Mouse (Mus musculus) urinary bladder, postnatal 4 days (tissue): Measurements from ENCODE around the gene Pcdh19.

Experiments
- DNase-seq, 2 experiments: peaks; one replicate each; pipeline ENCODE4 v3.0.0; 2021 to 2022; ENCODE audit warnings: low spot score in 2 of 2

Gene Pcdh19

DNA sequence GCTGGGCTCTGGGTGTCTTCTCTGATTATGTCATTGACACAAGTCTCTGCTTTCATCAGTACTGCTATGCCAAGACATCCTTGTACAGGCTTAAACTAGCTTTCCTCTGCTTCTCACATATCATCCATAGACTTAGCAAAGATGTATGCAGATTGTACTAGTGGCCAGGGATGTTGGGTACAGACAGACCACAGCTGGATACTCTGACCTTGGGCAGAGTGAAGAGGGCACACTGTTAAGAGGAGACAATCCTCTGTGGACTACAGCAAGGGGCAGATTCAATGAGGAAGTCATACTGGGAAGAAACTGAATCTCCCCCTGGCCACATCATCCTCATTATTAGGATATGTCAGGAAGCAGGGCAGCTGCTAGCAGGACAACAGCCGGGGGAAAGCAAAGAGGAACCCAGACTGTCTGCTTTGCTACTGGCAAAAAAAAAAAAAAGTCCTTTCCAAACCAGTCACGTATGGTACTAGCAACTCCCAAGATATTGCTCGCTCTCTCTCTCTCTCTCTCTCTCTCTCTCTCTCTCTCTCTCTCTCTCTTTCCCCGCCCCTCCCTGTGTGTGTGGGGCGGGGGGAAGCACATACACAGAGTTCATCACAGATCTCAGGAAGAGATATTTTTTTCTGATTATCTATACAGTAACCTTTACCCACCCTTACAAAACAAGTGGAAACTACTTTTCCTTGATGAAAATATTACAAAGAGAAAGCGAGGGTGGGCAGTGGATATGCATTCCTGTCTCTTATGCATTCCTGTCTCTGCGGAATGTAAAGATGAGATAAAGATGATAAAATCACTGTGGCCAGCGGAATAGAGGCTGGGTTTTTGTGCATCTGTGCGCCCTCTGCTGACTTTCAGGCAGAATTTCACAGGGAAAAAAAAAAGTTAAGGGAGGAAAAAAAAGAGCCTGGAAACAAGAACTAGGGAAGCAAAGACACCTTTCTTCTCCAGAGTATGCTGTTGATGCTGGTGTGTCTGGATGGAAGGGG is 31.2 kb downstream of the Pcdh19 start:
- no peak for DNase-seq

DNA sequence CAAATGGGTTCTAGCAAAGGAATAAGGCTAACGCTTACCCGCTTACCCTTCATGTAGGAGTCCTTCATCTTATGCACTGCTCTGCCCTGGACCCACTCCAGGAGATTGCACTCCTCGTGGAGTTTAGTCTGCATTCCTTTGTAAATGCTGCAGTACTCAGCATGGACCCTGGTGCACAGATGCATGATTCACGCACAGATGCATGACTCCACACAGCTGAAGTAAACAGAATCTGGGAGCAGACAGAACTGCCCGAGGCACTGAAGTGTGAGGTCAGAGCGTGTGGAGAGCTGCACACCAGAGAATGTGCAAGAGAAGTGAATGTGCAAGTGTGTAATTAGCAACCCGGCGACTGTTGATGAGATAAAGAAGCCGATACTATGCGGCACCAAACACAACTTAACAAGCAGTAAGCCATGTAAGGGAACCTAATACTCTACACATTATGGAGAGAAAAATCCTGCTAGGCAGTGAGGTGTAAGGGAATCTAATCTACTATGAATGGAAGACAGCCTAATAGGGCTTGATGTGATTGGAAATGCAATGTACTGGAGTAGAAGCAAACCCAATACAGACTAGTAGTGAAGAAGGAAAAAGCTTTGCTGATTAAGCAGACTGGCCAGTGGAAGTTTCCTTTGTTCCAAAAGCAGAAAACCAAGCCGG is 32.8 kb downstream of the Pcdh19 start:
- no peak for DNase-seq

DNA sequence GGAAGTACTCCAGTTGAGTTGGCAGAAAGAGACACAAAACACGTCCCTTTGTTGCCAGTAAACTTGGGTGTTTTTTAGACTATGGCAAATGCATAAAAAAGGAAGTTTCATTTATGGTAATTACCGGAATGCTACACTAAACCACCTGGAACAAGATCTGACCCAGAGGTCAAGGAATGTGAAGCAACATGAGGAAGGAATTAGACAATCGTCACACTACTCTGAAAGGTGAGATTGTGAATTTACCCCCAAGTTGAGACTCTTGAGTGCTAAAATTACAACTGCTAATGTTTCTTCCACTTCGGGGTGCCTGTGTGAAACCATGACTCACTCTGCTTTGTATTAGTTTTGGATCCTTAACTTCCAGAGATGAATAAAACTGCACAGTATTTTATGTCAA is 33.6 kb downstream of the Pcdh19 start:
- no peak for DNase-seq

GRCm38 (mm10) chrX:133653071-133653470 is 35.7 kb downstream of the Pcdh19 start:
- no peak for DNase-seq

GRCm38 (mm10) chrX:133650379-133650778 is 38.4 kb downstream of the Pcdh19 start:
- DNase-seq: no peak

DNA sequence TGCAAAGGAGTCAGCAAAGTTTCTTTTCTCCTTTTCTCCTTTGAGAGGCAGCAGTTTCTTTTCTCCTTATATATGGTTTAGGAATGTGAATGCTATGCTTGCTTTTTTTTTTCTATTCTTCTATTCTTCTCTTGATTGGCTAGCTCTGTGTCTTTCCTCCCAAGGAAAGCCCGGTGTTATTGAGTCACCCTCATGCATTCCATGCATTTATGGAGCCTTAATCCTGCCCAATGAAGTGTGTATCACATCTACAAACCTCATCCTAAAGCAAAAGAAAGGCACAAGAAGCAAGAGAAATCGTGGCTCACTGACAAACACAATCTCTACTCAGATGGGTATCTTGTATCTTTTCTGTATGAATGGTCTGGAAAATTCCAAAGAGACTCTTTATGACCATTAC is 41.0 kb downstream of the Pcdh19 start:
- DNase-seq: no peak

GRCm38 (mm10) chrX:133639445-133639844 is 49.3 kb downstream of the Pcdh19 start:
- DNase-seq: no peak

DNA sequence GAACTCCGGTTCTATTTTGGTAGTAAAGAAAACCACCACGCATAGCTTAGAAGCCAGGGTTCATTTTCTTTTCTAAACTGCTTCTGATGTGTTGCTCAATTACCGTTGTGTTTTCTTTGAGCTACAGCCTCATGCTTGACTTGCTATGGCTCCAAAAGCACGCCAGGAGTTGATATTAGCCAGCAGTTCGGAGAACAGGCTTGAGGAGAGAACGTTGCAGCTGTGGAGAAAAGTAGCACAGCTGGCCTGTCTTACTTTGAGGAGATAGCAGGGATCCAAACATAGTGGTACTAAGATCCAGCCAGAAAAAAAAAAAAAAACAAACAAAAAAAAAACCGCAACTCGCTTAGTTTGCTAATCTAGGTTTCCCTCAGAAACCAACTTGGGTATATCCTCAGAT is 59.2 kb downstream of the Pcdh19 start:
- DNase-seq: no peak

GRCm38 (mm10) chrX:133618222-133618621 is 70.6 kb downstream of the Pcdh19 start:
- no peak for DNase-seq

DNA sequence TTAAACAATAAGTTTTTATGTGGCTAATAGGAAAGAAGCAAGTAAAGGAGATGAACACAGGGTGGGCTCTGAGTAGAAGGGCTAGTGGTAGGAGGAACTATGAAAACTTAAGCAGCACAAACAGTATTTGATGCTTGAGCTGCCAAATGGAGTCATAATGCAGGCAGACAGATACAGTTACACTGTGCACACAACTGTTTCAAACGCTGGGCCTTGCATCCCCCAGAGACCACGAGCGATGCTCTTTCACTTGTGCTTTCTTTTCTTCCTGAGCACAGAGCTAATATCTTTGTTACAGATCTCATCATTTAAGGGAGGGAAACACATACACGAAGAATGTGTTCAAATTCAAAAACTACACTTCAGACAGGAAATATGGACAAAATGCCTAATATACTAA is 83.0 kb downstream of the Pcdh19 start:
- DNase-seq: no peak

DNA sequence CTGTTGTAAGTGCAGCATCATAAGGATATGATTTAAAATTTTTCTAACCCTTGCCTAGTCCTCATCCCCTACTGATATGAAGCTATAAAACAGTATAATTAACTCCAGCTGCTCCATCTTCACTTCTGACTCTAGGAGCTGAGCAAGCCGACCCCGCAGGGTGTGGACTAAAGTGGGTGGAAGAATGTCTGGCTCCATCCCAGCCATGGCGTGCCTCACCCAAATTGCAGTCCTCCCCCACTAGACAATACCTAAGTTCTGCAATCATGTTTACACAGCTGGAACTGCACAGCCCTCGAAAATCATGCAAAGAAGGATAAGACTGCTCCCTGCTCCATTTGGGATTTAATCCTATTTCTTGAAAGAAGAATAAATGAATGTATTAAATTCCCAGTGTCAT is 84.5 kb downstream of the Pcdh19 start:
- DNase-seq: peak in 1 of 2 experiments; percentile 20

GRCm38 (mm10) chrX:133602068-133602467 is 86.7 kb downstream of the Pcdh19 start:
- no peak for DNase-seq

GRCm38 (mm10) chrX:133601658-133602057 is 87.1 kb downstream of the Pcdh19 start:
- DNase-seq: no peak

DNA sequence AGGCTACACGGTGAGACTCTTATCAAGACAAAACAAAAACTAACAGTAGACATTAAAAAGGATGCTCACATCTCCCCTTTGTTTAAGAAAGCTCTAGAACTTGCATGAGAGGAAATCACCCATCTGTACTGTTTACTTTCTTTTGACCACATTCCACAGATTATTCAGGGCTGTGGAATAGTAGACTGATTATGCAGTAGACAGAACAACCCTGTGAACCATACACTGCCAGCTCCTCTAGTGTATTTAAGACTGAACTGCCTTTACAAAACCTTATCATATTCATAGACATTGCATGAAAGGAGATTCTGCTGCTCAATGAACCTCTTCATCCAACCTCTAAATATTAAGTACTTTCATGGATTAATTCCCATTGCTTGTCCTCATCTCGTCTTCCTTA is 87.6 kb downstream of the Pcdh19 start:
- no peak for DNase-seq

DNA sequence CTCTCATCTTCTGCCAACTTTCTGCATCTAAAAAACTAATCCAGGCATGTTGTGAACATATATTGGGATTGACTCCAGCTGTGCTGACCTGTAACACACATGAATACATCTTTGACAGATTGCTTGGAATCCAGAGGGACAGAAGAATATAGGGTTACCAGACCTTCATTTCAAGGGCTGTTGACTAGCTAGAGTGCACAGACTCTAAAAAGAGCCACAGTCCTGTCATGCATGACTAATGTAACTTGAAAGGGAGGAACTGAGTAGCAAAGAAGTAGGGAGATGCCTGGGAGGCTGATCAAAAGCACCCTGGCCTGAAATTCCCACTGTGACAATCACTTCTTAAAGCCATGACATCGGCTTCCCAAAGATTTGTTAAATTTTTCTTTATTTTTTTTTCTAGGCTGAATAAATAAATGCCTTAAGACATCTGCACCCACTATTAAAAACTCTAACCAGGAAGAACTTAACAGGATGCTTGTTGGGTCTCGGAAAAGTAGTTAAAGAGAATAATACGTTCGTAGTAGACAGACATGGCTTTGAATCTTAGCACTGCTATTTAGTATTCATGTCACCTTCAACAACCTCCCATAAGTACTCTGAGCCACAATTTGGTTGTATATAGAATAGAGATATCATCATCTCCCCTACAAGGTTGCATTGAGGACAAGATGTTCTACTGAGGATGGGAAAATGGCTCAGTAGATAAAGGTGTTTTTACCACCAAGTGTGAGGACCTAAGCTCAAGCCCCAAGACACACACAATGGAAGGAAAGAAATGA is 113.0 kb downstream of the Pcdh19 start:
- DNase-seq: no peak

DNA sequence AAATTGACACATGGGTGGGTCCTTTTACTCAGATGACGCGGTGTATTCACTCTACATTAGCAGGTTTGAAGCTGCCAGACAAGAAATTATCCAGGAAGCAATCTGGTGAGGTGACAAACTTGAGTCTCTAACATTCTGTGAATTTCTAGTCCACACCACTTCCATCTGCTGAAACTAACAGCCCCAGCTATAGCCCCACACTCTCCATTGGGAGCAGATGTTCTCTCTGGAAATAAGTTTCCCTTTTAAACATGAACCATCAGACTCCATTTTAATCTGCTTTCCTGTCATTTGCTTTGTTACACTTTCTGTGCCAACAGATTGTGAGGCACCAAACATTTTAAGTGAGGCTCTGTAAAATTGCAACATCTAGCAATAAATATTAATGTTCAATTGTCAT is 123.4 kb downstream of the Pcdh19 start:
- DNase-seq: no peak
